In the genomic region with DNA sequence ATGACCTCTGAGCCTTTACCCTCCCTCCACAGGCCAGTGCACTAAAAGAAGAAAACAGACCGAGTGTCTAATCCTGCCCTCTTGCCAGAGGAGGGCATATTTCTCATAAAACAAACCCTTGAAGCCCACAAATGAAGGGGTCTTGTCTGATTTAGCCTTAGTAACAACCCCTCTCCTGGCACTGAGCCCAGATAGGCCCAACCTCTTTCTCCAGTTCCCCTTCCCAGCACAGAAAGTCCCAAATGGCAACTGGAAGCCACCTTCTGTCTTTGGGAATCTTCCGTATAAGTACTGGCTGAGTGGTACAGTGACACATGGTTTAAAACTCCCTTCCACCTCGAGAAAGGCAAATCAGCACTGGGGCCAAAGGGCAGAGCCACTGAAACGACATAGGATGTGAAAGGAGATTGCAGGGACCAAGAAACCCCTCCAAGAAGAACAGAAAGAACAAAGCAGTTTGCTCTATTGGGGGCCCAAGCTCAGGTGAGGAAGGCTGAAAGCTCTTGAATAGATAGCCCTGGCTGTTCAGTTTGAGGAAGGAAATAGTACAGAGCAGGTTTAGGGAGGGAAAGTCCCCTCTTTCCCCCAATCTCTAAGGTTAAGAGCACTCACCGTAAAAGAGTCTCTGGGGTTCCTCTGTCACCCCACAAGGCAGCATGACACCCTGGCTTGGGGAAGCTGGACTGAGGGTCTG, we compare ENCODE assay signal across 8 mouse cellular contexts. TPM values are rescaled to one million over a fixed set of nuclear protein-coding genes. Genes with fewer than 3 reads are reported as not detected.
DNase-seq lines count a peak whose midpoint lies in the region; ATAC-seq and TF ChIP-seq lines count a peak whose summit lies in the region.

No protein-coding gene starts in this region.

- WGBS in kidney, adult 2 months, result 25% methylated on average over 5 of the region's 5 CpGs
- 30% methylated on average over 5 of the region's 5 CpGs for WGBS in hindbrain, postnatal 0 days

- H3K27ac ChIP-seq in kidney, adult 2 months (ENCODE audit: insufficient read depth, low read depth, low read length), result peak overlapping the region; percentile 79
- peak overlapping the region; percentile 41 for H3K27ac ChIP-seq in hindbrain, postnatal 0 days

- no peaks in the 10 kb centered on the region for H3K36me3 ChIP-seq in kidney, adult 2 months (ENCODE audit: control insufficient read depth, insufficient read depth, low read length)
- no peaks in the 10 kb centered on the region for H3K36me3 ChIP-seq in hindbrain, postnatal 0 days (ENCODE audit: insufficient read depth, low read length)

- H3K4me3 ChIP-seq in kidney, adult 2 months (ENCODE audit: insufficient read depth, low read depth, low read length), result no peak overlapping the region
- no peak overlapping the region for H3K4me3 ChIP-seq in hindbrain, postnatal 0 days (ENCODE audit: low read length)

- DNase-seq in kidney, adult 2 months, result no peak
- no peak for DNase-seq in kidney, postnatal 4 days
- no peak for DNase-seq in hindbrain, postnatal 0 days (ENCODE audit: low spot score)
- peak; percentile 53 for DNase-seq in naive thymus-derived CD4-positive, alpha-beta T cell, adult 2 months (ENCODE audit: low read depth)
- DNase-seq in embryo, embryonic 10.5 days (ENCODE audit: low spot score), result no peak
- DNase-seq in urinary bladder, postnatal 25 days (ENCODE audit: low spot score), result no peak

- no peak for TF ChIP-seq POLR2A in kidney, adult 2 months (IDR thresholded peaks at IDR 0.05; ENCODE audit: low read depth, low read length)

- no peak for TF ChIP-seq CTCF in kidney, adult 2 months (conservative IDR thresholded peaks at IDR 0.05; ENCODE audit: insufficient read depth, insufficient read length, low read depth, low read length)
- TF ChIP-seq CTCF in hindbrain, postnatal 0 days (IDR thresholded peaks at IDR 0.05; ENCODE audit: low read depth), result no peak

- peak overlapping the region; percentile 56; the same call in 1 of the 2 replicates for H3K4me2 ChIP-seq in hindbrain, postnatal 0 days (ENCODE audit: low read depth, low read length)

- peak; percentile 61 for ATAC-seq in activated CD4-positive, CD25-positive, alpha-beta regulatory T cell, adult 4 months
- no peak for ATAC-seq in hindbrain, postnatal 0 days
- no peak for ATAC-seq in erythroid progenitor cell, adult 5-6 weeks (replicated peaks; ENCODE audit: low FRiP score, poor library complexity, severe bottlenecking)

- no peak overlapping the region; the same call in 1 of the 2 replicates for H3K9ac ChIP-seq in hindbrain, postnatal 0 days (replicated peaks; ENCODE audit: low read length)

- peaks cover 47% of the 10 kb centered on the region for H3K4me1 ChIP-seq in kidney, adult 2 months (ENCODE audit: control insufficient read depth, insufficient read depth, low read length)
- H3K4me1 ChIP-seq in hindbrain, postnatal 0 days (ENCODE audit: insufficient read depth, low read length), result peaks cover 41% of the 10 kb centered on the region

- no peaks in the 10 kb centered on the region for H3K9me3 ChIP-seq in hindbrain, postnatal 0 days (ENCODE audit: low read length)

- no peaks in the 10 kb centered on the region for H3K27me3 ChIP-seq in kidney, adult 2 months (replicated peaks; ENCODE audit: control insufficient read depth, insufficient read depth, low read length)
- H3K27me3 ChIP-seq in hindbrain, postnatal 0 days (ENCODE audit: insufficient read depth, low read length), result peaks cover 4% of the 10 kb centered on the region; the same call in 1 of the 2 replicates

RNA-seq across cellular contexts. Expression of gene Bmf, which starts 3.2 kb away (rescaled TPM):
- polyA plus RNA-seq in kidney, adult 2 months (2012; rRNA removed), result 9.1 and 10.5 TPM in 2 replicates
- polyA plus RNA-seq in activated CD4-positive, CD25-positive, alpha-beta regulatory T cell, adult 4 months (2017; shearing (Covaris generic)), result under 1 TPM; 0.18 to 0.19 TPM
- total RNA-seq in hindbrain, postnatal 0 days (2014; rRNA removed), result 10.4 and 10.6 TPM in 2 replicates
- polyA plus RNA-seq in hindbrain, postnatal 0 days (2015; fragmentation: Nextera tagmentation; extraction: Ambion mirVana), result 1.3 and 1.4 TPM in 2 replicates
- 2.1 and 3.2 TPM in 2 replicates for total RNA-seq in erythroid progenitor cell, adult 5-6 weeks (2015; ENCODE audit: low replicate concordance)
- 1.0 and 5.9 TPM in 2 replicates for total RNA-seq in erythroid progenitor cell, adult 5-6 weeks (2017; ENCODE audit: low replicate concordance)

RNA-seq across cellular contexts. Expression of gene Bub1b, which starts 51.8 kb away (rescaled TPM):
- polyA plus RNA-seq in kidney, adult 2 months (2012; rRNA removed), result 0.68 and 0.72 TPM in 2 replicates
- polyA plus RNA-seq in activated CD4-positive, CD25-positive, alpha-beta regulatory T cell, adult 4 months (2017; shearing (Covaris generic)), result 10 to 100 TPM; 11.4 to 18.8 TPM
- 15.1 and 16.3 TPM in 2 replicates for total RNA-seq in hindbrain, postnatal 0 days (2014; rRNA removed)
- polyA plus RNA-seq in hindbrain, postnatal 0 days (2015; fragmentation: Nextera tagmentation; extraction: Ambion mirVana), result 11.5 and 13.0 TPM in 2 replicates
- 118 and 120 TPM in 2 replicates for total RNA-seq in erythroid progenitor cell, adult 5-6 weeks (2015; ENCODE audit: low replicate concordance)
- total RNA-seq in erythroid progenitor cell, adult 5-6 weeks (2017; ENCODE audit: low replicate concordance), result 270 and 278 TPM in 2 replicates
